ENCODE assay signal across 8 mouse cellular contexts in the genomic region with DNA sequence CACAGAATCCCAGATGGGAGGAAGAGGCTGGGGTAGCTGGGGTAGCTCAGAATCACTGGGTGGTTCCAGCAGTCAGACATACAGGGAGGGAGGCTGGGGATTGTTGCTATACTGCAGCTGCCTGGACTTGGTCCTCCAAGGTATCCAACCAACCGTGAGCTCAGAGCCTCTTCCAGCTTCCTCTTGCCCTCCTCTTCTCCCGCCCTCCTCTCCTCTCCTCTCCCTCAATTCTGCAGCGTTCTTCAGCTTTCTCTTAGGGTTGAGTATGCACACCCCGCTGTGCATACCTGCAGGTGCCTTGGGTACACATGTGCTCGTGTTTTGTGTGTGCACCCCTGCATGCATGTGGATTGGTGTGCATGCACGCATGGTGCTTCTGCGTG.
DNase-seq lines count a peak whose midpoint lies in the region; ATAC-seq and TF ChIP-seq lines count a peak whose summit lies in the region.

No protein-coding gene starts in this region.

- no peak for TF ChIP-seq EP300 in stomach, postnatal 0 days (optimal IDR thresholded peaks at IDR 0.05)

- peak; percentile 59 for ATAC-seq in frontal cortex, adult (ENCODE audit: low TSS enrichment)
- no peak for ATAC-seq in liver, embryonic 12.5 days
- no peak; the same call in 1 of the 2 replicates for ATAC-seq in stomach, postnatal 0 days (ENCODE audit: low FRiP score, low TSS enrichment)

- peak overlapping the region; percentile 22; the same call in 1 of the 2 replicates for H3K4me3 ChIP-seq in liver, embryonic 12.5 days
- H3K4me3 ChIP-seq in stomach, postnatal 0 days (ENCODE audit: low read depth, low read length) = peak overlapping the region; percentile 30; the same call in 1 of the 2 replicates

- no peak overlapping the region for H3K9ac ChIP-seq in liver, embryonic 12.5 days
- H3K9ac ChIP-seq in stomach, postnatal 0 days (ENCODE audit: low read length) = no peak overlapping the region

- DNase-seq in frontal cortex, postnatal 25 days (ENCODE audit: low spot score in 2 of 2) = no peak
- DNase-seq in right cerebral cortex, adult 18-20 months = peak; percentile 48
- no peak for DNase-seq in right cerebral cortex, postnatal 4 days
- no peak for DNase-seq in stomach, postnatal 0 days (ENCODE audit: low spot score)
- no peak for DNase-seq in testis, postnatal 10 days (ENCODE audit: low spot score)
- no peak for DNase-seq in c-Kit-positive CD71-positive TER-119-positive erythroid progenitor cells, embryonic 14.5 days (ENCODE audit: low spot score)

- peaks cover 43% of the 10 kb centered on the region for H3K27me3 ChIP-seq in liver, embryonic 12.5 days (replicated peaks)
- H3K27me3 ChIP-seq in stomach, postnatal 0 days (ENCODE audit: control insufficient read depth, insufficient read depth, low read length) = no peaks in the 10 kb centered on the region

- peak overlapping the region; percentile 56 for H3K4me2 ChIP-seq in liver, embryonic 12.5 days
- peak overlapping the region; percentile 59 for H3K4me2 ChIP-seq in stomach, postnatal 0 days (replicated peaks; ENCODE audit: low read depth)

- peaks cover 10% of the 10 kb centered on the region; the same call in 1 of the 2 replicates for H3K9me3 ChIP-seq in liver, embryonic 12.5 days (replicated peaks)
- H3K9me3 ChIP-seq in stomach, postnatal 0 days (ENCODE audit: control insufficient read depth, low read length) = 0 out of 2 replicates have a peak, but pooled peaks cover 2% of the 10 kb centered on the region

- TF ChIP-seq CTCF in stomach, postnatal 0 days (IDR thresholded peaks at IDR 0.05; ENCODE audit: low read depth) = no peak

- WGBS in liver, embryonic 12.5 days (ENCODE audit: insufficient replicate concordance) = 3% methylated on average over 7 of the region's 7 CpGs
- WGBS in stomach, postnatal 0 days = 7% methylated on average over 7 of the region's 7 CpGs

- H3K36me3 ChIP-seq in liver, embryonic 12.5 days = no peaks in the 10 kb centered on the region
- no peaks in the 10 kb centered on the region for H3K36me3 ChIP-seq in stomach, postnatal 0 days (ENCODE audit: control insufficient read depth, insufficient read depth, low read length)

- 0 out of 2 replicates have a peak overlapping the region, but pooled peaks have one; percentile 76 for H3K27ac ChIP-seq in liver, embryonic 12.5 days
- H3K27ac ChIP-seq in stomach, postnatal 0 days (replicated peaks) = no peak overlapping the region; the same call in 1 of the 2 replicates

- peaks cover 21% of the 10 kb centered on the region for H3K4me1 ChIP-seq in liver, embryonic 12.5 days
- peaks cover 3% of the 10 kb centered on the region; the same call in 1 of the 2 replicates for H3K4me1 ChIP-seq in stomach, postnatal 0 days (replicated peaks; ENCODE audit: control insufficient read depth, insufficient read depth)
